Mouse (Mus musculus): ENCODE results near the gene Ugt3a1. TPM values are rescaled to one million over a fixed set of nuclear protein-coding genes. Genes with fewer than 3 reads are reported as not detected.
"Not testable (repeated sequence)": the region's sequence is repeated elsewhere in the genome, so short reads cannot be mapped to it uniquely, and the experiment has no call there.

Gene Ugt3a1
- polyA plus RNA-seq (2015; fragmentation: Nextera tagmentation; extraction: Ambion mirVana), result not detected in 2 replicates

DNA sequence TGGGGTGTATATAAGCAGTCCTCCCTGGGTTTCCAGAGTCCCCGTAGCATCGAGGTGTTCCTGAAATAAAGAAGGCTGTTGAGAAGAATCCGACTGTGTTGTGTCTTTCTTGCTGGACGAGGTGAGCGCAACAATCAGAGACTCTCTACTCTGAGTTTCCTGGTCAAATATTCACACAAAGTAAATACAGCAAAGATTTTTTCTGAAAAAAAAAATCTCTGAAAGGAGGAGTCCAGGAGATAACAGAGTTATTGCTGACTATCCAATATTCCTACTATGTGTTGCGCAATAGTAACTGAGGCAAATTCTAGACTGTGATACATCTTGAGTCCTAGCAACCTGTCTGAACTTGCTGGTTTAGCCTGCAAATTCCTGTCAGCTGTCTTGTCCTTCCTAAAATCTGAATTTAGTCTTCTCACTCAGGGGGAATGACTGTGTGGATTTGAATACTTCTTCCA, at the start of gene Ugt3a1:
Gene Ugt3a1 (plus strand): TSS at position 51 of the 458 bp plus-strand sequence.
- Histone ChIP-seq H3K9me3 (replicated peaks; ENCODE audit: control insufficient read depth, low read length) (no peaks in the 10 kb centered on the region), H3K36me3 (ENCODE audit: control insufficient read depth, insufficient read depth) (no peaks in the 10 kb centered on the region), H3K4me2 (ENCODE audit: low read depth, low read length) (no peak within 1 kb of the TSS), H3K27me3 (ENCODE audit: control insufficient read depth, insufficient read depth, low read length) (no peaks in the 10 kb centered on the region), H3K9ac (ENCODE audit: low read length) (no peak within 1 kb of the TSS), H3K4me1 (ENCODE audit: control insufficient read depth, insufficient read depth, low read length) (no peaks in the 10 kb centered on the region), H3K4me3 (ENCODE audit: low read length) (no peak within 1 kb of the TSS), H3K27ac (ENCODE audit: low read length) (no peak within 1 kb of the TSS)
- 94% methylated on average over 6 of the region's 6 CpGs for WGBS
- ATAC-seq (replicated peaks; ENCODE audit: extremely low read depth, insufficient read depth, low FRiP score), result no peak

- not testable (repeated sequence) for H3K4me3 ChIP-seq (ENCODE audit: low read length); H3K9me3 ChIP-seq (replicated peaks; ENCODE audit: control insufficient read depth, low read length); H3K36me3 ChIP-seq (ENCODE audit: control insufficient read depth, insufficient read depth); H3K4me1 ChIP-seq (ENCODE audit: control insufficient read depth, insufficient read depth, low read length); H3K27me3 ChIP-seq (ENCODE audit: control insufficient read depth, insufficient read depth, low read length); H3K27ac ChIP-seq (ENCODE audit: low read length); ATAC-seq (replicated peaks; ENCODE audit: extremely low read depth, insufficient read depth, low FRiP score); H3K4me2 ChIP-seq (ENCODE audit: low read depth, low read length); H3K9ac ChIP-seq (ENCODE audit: low read length)
- 75% methylated on average over 4 of the region's 4 CpGs for WGBS
These were observed 45.8 kb upstream of the Ugt3a1 start for GRCm38 (mm10) chr15:9230917-9231316.

- Histone ChIP-seq H3K9me3 (replicated peaks; ENCODE audit: control insufficient read depth, low read length) (no peaks in the 10 kb centered on the region), H3K4me3 (ENCODE audit: low read length) (no peak overlapping the region), H3K9ac (ENCODE audit: low read length) (no peak overlapping the region), H3K4me2 (ENCODE audit: low read depth, low read length) (no peak overlapping the region), H3K27ac (ENCODE audit: low read length) (no peak overlapping the region), H3K4me1 (ENCODE audit: control insufficient read depth, insufficient read depth, low read length) (no peaks in the 10 kb centered on the region), H3K36me3 (ENCODE audit: control insufficient read depth, insufficient read depth) (no peaks in the 10 kb centered on the region), H3K27me3 (ENCODE audit: control insufficient read depth, insufficient read depth, low read length) (no peaks in the 10 kb centered on the region)
- ATAC-seq (replicated peaks; ENCODE audit: extremely low read depth, insufficient read depth, low FRiP score), result no peak
These were observed 30.3 kb upstream of the Ugt3a1 start for GRCm38 (mm10) chr15:9246345-9246744.

GRCm38 (mm10) chr15:9252891-9253290, 23.8 kb upstream of the Ugt3a1 start:
- Histone ChIP-seq H3K9ac (ENCODE audit: low read length) (no peak overlapping the region), H3K4me2 (ENCODE audit: low read depth, low read length) (no peak overlapping the region), H3K9me3 (replicated peaks; ENCODE audit: control insufficient read depth, low read length) (no peaks in the 10 kb centered on the region), H3K36me3 (ENCODE audit: control insufficient read depth, insufficient read depth) (no peaks in the 10 kb centered on the region), H3K4me1 (ENCODE audit: control insufficient read depth, insufficient read depth, low read length) (no peaks in the 10 kb centered on the region), H3K27ac (ENCODE audit: low read length) (no peak overlapping the region), H3K27me3 (ENCODE audit: control insufficient read depth, insufficient read depth, low read length) (no peaks in the 10 kb centered on the region), H3K4me3 (ENCODE audit: low read length) (no peak overlapping the region)
- no peak for ATAC-seq (replicated peaks; ENCODE audit: extremely low read depth, insufficient read depth, low FRiP score)
- 92% methylated on average over 3 of the region's 3 CpGs for WGBS

GRCm38 (mm10) chr15:9260621-9261020, 16.1 kb upstream of the Ugt3a1 start:
- WGBS, result 75% methylated on average over 3 of the region's 3 CpGs
- no peak overlapping the region for H3K4me2 ChIP-seq (ENCODE audit: low read depth, low read length)
- no peak overlapping the region for H3K9ac ChIP-seq (ENCODE audit: low read length)
- H3K27me3 ChIP-seq (ENCODE audit: control insufficient read depth, insufficient read depth, low read length), result no peaks in the 10 kb centered on the region
- H3K4me3 ChIP-seq (ENCODE audit: low read length), result no peak overlapping the region
- no peak overlapping the region for H3K27ac ChIP-seq (ENCODE audit: low read length)
- H3K4me1 ChIP-seq (ENCODE audit: control insufficient read depth, insufficient read depth, low read length), result no peaks in the 10 kb centered on the region
- H3K9me3 ChIP-seq (replicated peaks; ENCODE audit: control insufficient read depth, low read length), result no peaks in the 10 kb centered on the region
- no peaks in the 10 kb centered on the region for H3K36me3 ChIP-seq (ENCODE audit: control insufficient read depth, insufficient read depth)
- ATAC-seq (replicated peaks; ENCODE audit: extremely low read depth, insufficient read depth, low FRiP score), result no peak

- Histone ChIP-seq H3K4me3 (ENCODE audit: low read length) (no peak overlapping the region), H3K9me3 (replicated peaks; ENCODE audit: control insufficient read depth, low read length) (no peaks in the 10 kb centered on the region), H3K4me2 (ENCODE audit: low read depth, low read length) (no peak overlapping the region), H3K27ac (ENCODE audit: low read length) (no peak overlapping the region), H3K9ac (ENCODE audit: low read length) (no peak overlapping the region), H3K4me1 (ENCODE audit: control insufficient read depth, insufficient read depth, low read length) (no peaks in the 10 kb centered on the region), H3K36me3 (ENCODE audit: control insufficient read depth, insufficient read depth) (no peaks in the 10 kb centered on the region), H3K27me3 (ENCODE audit: control insufficient read depth, insufficient read depth, low read length) (no peaks in the 10 kb centered on the region)
- ATAC-seq (replicated peaks; ENCODE audit: extremely low read depth, insufficient read depth, low FRiP score), result no peak
- WGBS, result 68% methylated on average over 7 of the region's 7 CpGs
These were observed 4.8 kb upstream of the Ugt3a1 start for GRCm38 (mm10) chr15:9271876-9272275.

GRCm38 (mm10) chr15:9279026-9279425, 2.3 kb downstream of the Ugt3a1 start:
- 0 out of 2 replicates have a peak, but pooled peaks cover 2% of the 10 kb centered on the region for H3K9me3 ChIP-seq (replicated peaks; ENCODE audit: control insufficient read depth, low read length)
- no peak overlapping the region for H3K27ac ChIP-seq (ENCODE audit: low read length)
- no peak for ATAC-seq (replicated peaks; ENCODE audit: extremely low read depth, insufficient read depth, low FRiP score)
- H3K4me2 ChIP-seq (ENCODE audit: low read depth, low read length), result no peak overlapping the region
- H3K4me1 ChIP-seq (ENCODE audit: control insufficient read depth, insufficient read depth, low read length), result no peaks in the 10 kb centered on the region
- H3K27me3 ChIP-seq (ENCODE audit: control insufficient read depth, insufficient read depth, low read length), result no peaks in the 10 kb centered on the region
- no peaks in the 10 kb centered on the region for H3K36me3 ChIP-seq (ENCODE audit: control insufficient read depth, insufficient read depth)
- H3K4me3 ChIP-seq (ENCODE audit: low read length), result no peak overlapping the region
- H3K9ac ChIP-seq (ENCODE audit: low read length), result no peak overlapping the region
- WGBS, result 65% methylated on average over 3 of the region's 3 CpGs

DNA sequence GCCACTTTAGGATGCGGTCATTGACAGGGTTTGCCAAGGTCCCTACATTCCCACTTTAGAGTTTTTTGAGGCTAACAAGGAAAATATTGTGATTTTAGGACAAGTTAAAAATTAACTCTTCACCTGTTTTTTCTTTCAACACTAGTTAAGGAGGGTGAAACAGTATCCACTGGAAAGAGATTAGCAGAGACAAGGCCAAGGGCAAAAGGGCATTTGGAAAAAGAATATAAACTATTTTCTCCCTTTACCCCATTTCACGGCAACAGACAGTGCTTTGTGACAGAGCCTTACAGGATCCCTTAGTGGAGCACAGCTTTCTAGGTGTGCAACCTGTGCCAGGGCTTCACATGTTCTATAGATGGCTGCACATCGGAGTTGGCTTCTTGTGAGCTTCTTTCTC, 2.9 kb downstream of the Ugt3a1 start:
- Histone ChIP-seq H3K4me1 (ENCODE audit: control insufficient read depth, insufficient read depth, low read length) (no peaks in the 10 kb centered on the region), H3K9ac (ENCODE audit: low read length) (no peak overlapping the region), H3K9me3 (replicated peaks; ENCODE audit: control insufficient read depth, low read length) (0 out of 2 replicates have a peak, but pooled peaks cover 2% of the 10 kb centered on the region)

GRCm38 (mm10) chr15:9283165-9283564, 6.5 kb downstream of the Ugt3a1 start:
- Histone ChIP-seq H3K27ac (ENCODE audit: low read length) (no peak overlapping the region), H3K9me3 (replicated peaks; ENCODE audit: control insufficient read depth, low read length) (0 out of 2 replicates have a peak, but pooled peaks cover 2% of the 10 kb centered on the region), H3K4me1 (ENCODE audit: control insufficient read depth, insufficient read depth, low read length) (no peaks in the 10 kb centered on the region), H3K9ac (ENCODE audit: low read length) (no peak overlapping the region), H3K4me3 (ENCODE audit: low read length) (no peak overlapping the region), H3K27me3 (ENCODE audit: control insufficient read depth, insufficient read depth, low read length) (no peaks in the 10 kb centered on the region), H3K4me2 (ENCODE audit: low read depth, low read length) (no peak overlapping the region), H3K36me3 (ENCODE audit: control insufficient read depth, insufficient read depth) (no peaks in the 10 kb centered on the region)
- WGBS, result 83% methylated on average over 2 of the region's 2 CpGs
- no peak for ATAC-seq (replicated peaks; ENCODE audit: extremely low read depth, insufficient read depth, low FRiP score)

More for the DNA sequence above, 2.9 kb downstream of the Ugt3a1 start:
- Histone ChIP-seq H3K36me3 (ENCODE audit: control insufficient read depth, insufficient read depth) (no peaks in the 10 kb centered on the region), H3K4me3 (ENCODE audit: low read length) (no peak overlapping the region), H3K27me3 (ENCODE audit: control insufficient read depth, insufficient read depth, low read length) (no peaks in the 10 kb centered on the region), H3K27ac (ENCODE audit: low read length) (no peak overlapping the region), H3K4me2 (ENCODE audit: low read depth, low read length) (no peak overlapping the region)
- no peak for ATAC-seq (replicated peaks; ENCODE audit: extremely low read depth, insufficient read depth, low FRiP score)
- 84% methylated on average over 3 of the region's 3 CpGs for WGBS

Measured in heart, embryonic 16.5 days (tissue).